Mouse (Mus musculus) heart, adult 11 months (tissue): ENCODE results near the gene Fbf1.

ENCODE experiments used
- DNase-seq: peaks from one replicate; pipeline ENCODE4 v3.0.0; 2022

Gene Fbf1

GRCm38 (mm10) chr11:116178411-116179121, 10.6 kb upstream of the Fbf1 start:
- DNase-seq = no peak

GRCm38 (mm10) chr11:116176010-116176409, 8.0 kb upstream of the Fbf1 start:
- no peak for DNase-seq

GRCm38 (mm10) chr11:116174775-116175448, 6.9 kb upstream of the Fbf1 start:
- no peak for DNase-seq

GRCm38 (mm10) chr11:116171959-116172358, 4.0 kb upstream of the Fbf1 start:
- no peak for DNase-seq

- DNase-seq = no peak
These were observed 2.2 kb upstream of the Fbf1 start for GRCm38 (mm10) chr11:116170003-116170800.

GRCm38 (mm10) chr11:116169214-116169613, 1.2 kb upstream of the Fbf1 start:
- no peak for DNase-seq

GRCm38 (mm10) chr11:116167232-116167631, 734 bp downstream of the Fbf1 start:
- DNase-seq = no peak

- DNase-seq = no peak
These were observed 5.0 kb downstream of the Fbf1 start for GRCm38 (mm10) chr11:116163002-116163401.

- DNase-seq = no peak
These were observed 5.8 kb downstream of the Fbf1 start for GRCm38 (mm10) chr11:116162146-116162545.

- no peak for DNase-seq
These were observed 6.7 kb downstream of the Fbf1 start for GRCm38 (mm10) chr11:116161312-116161711.

- DNase-seq = no peak
These were observed 17.0 kb downstream of the Fbf1 start for GRCm38 (mm10) chr11:116150960-116151359.

GRCm38 (mm10) chr11:116149341-116149740, 18.6 kb downstream of the Fbf1 start:
- DNase-seq = no peak

GRCm38 (mm10) chr11:116148761-116149221, 19.2 kb downstream of the Fbf1 start:
- DNase-seq = no peak

- DNase-seq = peak; percentile 95
These were observed 21.5 kb downstream of the Fbf1 start for GRCm38 (mm10) chr11:116146294-116146985.

- DNase-seq = no peak
These were observed 22.3 kb downstream of the Fbf1 start for GRCm38 (mm10) chr11:116145481-116146293.

- DNase-seq = no peak
These were observed 24.5 kb downstream of the Fbf1 start for GRCm38 (mm10) chr11:116143468-116143867.

GRCm38 (mm10) chr11:116142211-116142991, 25.6 kb downstream of the Fbf1 start:
- DNase-seq = no peak

GRCm38 (mm10) chr11:116138468-116139138, 29.4 kb downstream of the Fbf1 start, which contains the start of gene Mrpl38:
Gene Mrpl38 (minus strand): TSS chr11:116138868.
- DNase-seq = peak; percentile 99

- no peak for DNase-seq
These were observed 29.9 kb downstream of the Fbf1 start for GRCm38 (mm10) chr11:116138096-116138467.

GRCm38 (mm10) chr11:116134171-116134570, 33.8 kb downstream of the Fbf1 start:
- peak; percentile 93 for DNase-seq

GRCm38 (mm10) chr11:116133497-116133896, 34.5 kb downstream of the Fbf1 start:
- DNase-seq = peak; percentile 92
